Comparison of ENCODE assay signal across 14 mouse cellular contexts in genomic region chr3:89492701-89493151, GRCm38 (mm10). TPM values are rescaled to one million over a fixed set of nuclear protein-coding genes. Genes with fewer than 3 reads are reported as not detected.
DNase-seq lines count a peak whose midpoint lies in the region; ATAC-seq and TF ChIP-seq lines count a peak whose summit lies in the region.
"Had no signal": no experiment of that assay in that cellular context is flagged by ENCODE, and none has a peak within 500 bp of the region (broad histone marks: within the 10 kb centered on the region; RNA-seq: fewer than 3 reads in every experiment).

No protein-coding gene starts in this region.

- no peak overlapping the region for H3K9ac ChIP-seq in kidney, embryonic 16.5 days (replicated peaks; ENCODE audit: low read length)
- no peak overlapping the region for H3K9ac ChIP-seq in forebrain, embryonic 15.5 days (replicated peaks)

- peaks cover 12% of the 10 kb centered on the region; the same call in 1 of the 2 replicates for H3K4me1 ChIP-seq in kidney, embryonic 16.5 days (ENCODE audit: insufficient read depth, low read length)
- H3K4me1 ChIP-seq in lung, adult 2 months (ENCODE audit: control insufficient read depth, insufficient read depth, low read length) = no peaks in the 10 kb centered on the region
- no peaks in the 10 kb centered on the region for H3K4me1 ChIP-seq in forebrain, embryonic 15.5 days

- no peaks in the 10 kb centered on the region for H3K36me3 ChIP-seq in kidney, embryonic 16.5 days (ENCODE audit: insufficient read depth, low read length)
- H3K36me3 ChIP-seq in forebrain, embryonic 15.5 days = no peaks in the 10 kb centered on the region

- H3K27me3 ChIP-seq in kidney, embryonic 16.5 days (ENCODE audit: insufficient read depth, low read length) = no peaks in the 10 kb centered on the region
- H3K27me3 ChIP-seq in forebrain, embryonic 15.5 days = no peaks in the 10 kb centered on the region

- TF ChIP-seq CTCF in lung, adult 2 months (IDR thresholded peaks at IDR 0.05; ENCODE audit: insufficient read depth, low read length) = no peak

- no peak overlapping the region for H3K4me3 ChIP-seq in kidney, embryonic 16.5 days (ENCODE audit: low read length)
- H3K4me3 ChIP-seq in lung, adult 2 months (replicated peaks; ENCODE audit: extremely low read depth, low read depth, low read length) = no peak overlapping the region
- H3K4me3 ChIP-seq in forebrain, embryonic 15.5 days = no peak overlapping the region
- H3K4me3 ChIP-seq: erythroblast, embryonic 14.5 days; left cerebral cortex, adult 2 months had no signal

- DNase-seq in urinary bladder, postnatal 14 days (ENCODE audit: low spot score) = peak; percentile 39
- no peak for DNase-seq in urinary bladder, adult 2 months (ENCODE audit: low spot score)
- peak; percentile 25 for DNase-seq in lung, adult 2 months
- DNase-seq in B cell, adult 2 months = no peak
- DNase-seq in right cerebral cortex, postnatal 14 days = no peak
- no peak for DNase-seq in cerebellum, postnatal 25 days
- DNase-seq: adrenal gland, adult 2 months; gastrocnemius, postnatal 25 days; heart, postnatal 14 days had no signal

- H3K4me2 ChIP-seq in kidney, embryonic 16.5 days (replicated peaks; ENCODE audit: low read depth, low read length) = 0 out of 2 replicates have a peak overlapping the region, but pooled peaks have one; percentile 12
- no peak overlapping the region for H3K4me2 ChIP-seq in forebrain, embryonic 15.5 days (replicated peaks)

- peak overlapping the region; percentile 54 for H3K27ac ChIP-seq in kidney, embryonic 16.5 days (ENCODE audit: low read length)
- H3K27ac ChIP-seq in forebrain, embryonic 15.5 days (replicated peaks) = no peak overlapping the region
- H3K27ac ChIP-seq: left cerebral cortex, adult 2 months had no signal

- no peak for TF ChIP-seq POLR2A in lung, adult 2 months (IDR thresholded peaks at IDR 0.05; ENCODE audit: borderline replicate concordance, extremely low read depth, low read depth, low read length)

- ATAC-seq in kidney, embryonic 16.5 days (ENCODE audit: low FRiP score, low TSS enrichment) = peak; percentile 88
- no peak for ATAC-seq in forebrain, embryonic 15.5 days (replicated peaks)
- ATAC-seq: intestine, embryonic 16.5 days had no signal

- H3K9me3 ChIP-seq in kidney, embryonic 16.5 days (ENCODE audit: low read length) = no peaks in the 10 kb centered on the region
- H3K9me3 ChIP-seq in forebrain, embryonic 15.5 days = no peaks in the 10 kb centered on the region

- WGBS in kidney, embryonic 16.5 days = 19% methylated on average over 8 of the region's 8 CpGs
- 48% methylated on average over 8 of the region's 8 CpGs for WGBS in lung, adult 2 months
- 55% methylated on average over 8 of the region's 8 CpGs for WGBS in forebrain, embryonic 15.5 days

RNA-seq across cellular contexts. Expression of gene Kcnn3, which starts 27.2 kb away (rescaled TPM):
- 10.6 and 16.4 TPM in 2 replicates for polyA plus RNA-seq in urinary bladder, adult 2 months (2012; rRNA removed)
- 2.5 and 2.6 TPM in 2 replicates for polyA plus RNA-seq in kidney, embryonic 16.5 days (2015; fragmentation: Nextera tagmentation; extraction: Ambion mirVana)
- polyA plus RNA-seq in lung, adult 2 months (2012; rRNA removed) = 6.8 and 7.1 TPM in 2 replicates
- polyA plus RNA-seq in forebrain, embryonic 15.5 days (2015; fragmentation: Nextera tagmentation; extraction: Ambion mirVana) = 9.0 and 10.4 TPM in 2 replicates

RNA-seq across cellular contexts. Expression of gene Pmvk, which starts 38.4 kb away (rescaled TPM):
- 21.5 and 23.3 TPM in 2 replicates for polyA plus RNA-seq in urinary bladder, adult 2 months (2012; rRNA removed)
- polyA plus RNA-seq in kidney, embryonic 16.5 days (2015; fragmentation: Nextera tagmentation; extraction: Ambion mirVana) = 56.1 and 59.3 TPM in 2 replicates
- polyA plus RNA-seq in lung, adult 2 months (2012; rRNA removed) = 35.3 and 52.1 TPM in 2 replicates
- polyA plus RNA-seq in forebrain, embryonic 15.5 days (2015; fragmentation: Nextera tagmentation; extraction: Ambion mirVana) = 80.2 and 80.9 TPM in 2 replicates

RNA-seq across cellular contexts. Expression of gene Pbxip1, which starts 56.2 kb away (rescaled TPM):
- polyA plus RNA-seq in urinary bladder, adult 2 months (2012; rRNA removed) = 167 and 208 TPM in 2 replicates
- 47.5 and 51.7 TPM in 2 replicates for polyA plus RNA-seq in kidney, embryonic 16.5 days (2015; fragmentation: Nextera tagmentation; extraction: Ambion mirVana)
- polyA plus RNA-seq in lung, adult 2 months (2012; rRNA removed) = 66.2 and 78.1 TPM in 2 replicates
- polyA plus RNA-seq in forebrain, embryonic 15.5 days (2015; fragmentation: Nextera tagmentation; extraction: Ambion mirVana) = 12.1 and 15.1 TPM in 2 replicates

Comparison
In these comparisons a context has a peak if more than half of its experiments do, and no peak if none do; other contexts are left out.
1. DNase-seq: peak in urinary bladder, postnatal 14 days (single experiment) and lung, adult 2 months (single experiment); none in urinary bladder, adult 2 months (single experiment), B cell, adult 2 months (0 of 2), right cerebral cortex, postnatal 14 days (single experiment) and cerebellum, postnatal 25 days (0 of 2).